17 mouse cellular contexts compared by ENCODE assay signal in the genomic region with DNA sequence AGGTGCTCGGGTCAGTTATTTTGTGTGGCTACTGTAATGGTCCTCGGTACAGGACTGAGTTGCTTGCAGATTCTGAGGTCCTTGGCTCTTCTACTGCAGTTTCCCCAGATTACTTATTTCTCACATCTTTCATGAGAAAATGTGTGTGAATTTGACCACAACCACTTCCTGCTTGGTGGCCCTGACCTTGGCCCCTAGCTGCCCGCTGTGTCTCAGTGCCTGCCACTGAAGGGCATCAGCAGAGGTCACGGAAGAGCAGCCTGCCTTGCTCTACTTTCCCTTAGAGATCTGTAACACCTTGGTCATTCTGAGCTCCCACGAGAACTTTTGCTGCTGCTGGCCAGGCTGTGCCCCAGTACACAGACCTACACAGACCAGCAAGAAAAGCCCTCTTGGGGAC.
"Had no signal": no experiment of that assay in that cellular context is flagged by ENCODE, and none has a peak within 500 bp of the region (broad histone marks: within the 10 kb centered on the region; RNA-seq: fewer than 3 reads in every experiment).

No protein-coding gene starts in this region.

- H3K27ac ChIP-seq: layer of hippocampus, adult 2 months; limb, embryonic 12.5 days; liver, embryonic 13.5 days; midbrain, embryonic 15.5 days; stomach, postnatal 0 days had no signal

- DNase-seq: kidney, adult 9 months; kidney, postnatal 10 days; kidney, postnatal 4 days; liver; liver, embryonic 13.5 days; liver, postnatal 0 days; lung, postnatal 36 days; right cerebral cortex, adult 18-20 months; right cerebral cortex, postnatal 25 days; thymus, adult 18-20 months; thymus, postnatal 25 days had no signal

- H3K36me3 ChIP-seq: midbrain, embryonic 15.5 days had no signal

- H3K4me3 ChIP-seq: layer of hippocampus, adult 2 months; limb, embryonic 12.5 days; liver, embryonic 13.5 days; megakaryocyte, embryonic 14.5 days; midbrain, embryonic 15.5 days had no signal

- H3K4me2 ChIP-seq: limb, embryonic 12.5 days; liver, embryonic 13.5 days; midbrain, embryonic 11.5 days; midbrain, embryonic 15.5 days had no signal

- H3K27me3 ChIP-seq: limb, embryonic 12.5 days; liver, embryonic 13.5 days; megakaryocyte, embryonic 14.5 days; midbrain, embryonic 15.5 days had no signal

- H3K9ac ChIP-seq: limb, embryonic 12.5 days; liver, embryonic 13.5 days; liver, postnatal 0 days; midbrain, embryonic 15.5 days had no signal

- H3K9me3 ChIP-seq: limb, embryonic 12.5 days; liver, embryonic 13.5 days; megakaryocyte, embryonic 14.5 days; midbrain, embryonic 15.5 days had no signal

- ATAC-seq: liver, postnatal 0 days; midbrain, embryonic 15.5 days had no signal
